Mouse (Mus musculus): Measurements from ENCODE around the gene Epb41. TPM values are rescaled to one million over a fixed set of nuclear protein-coding genes. Genes with fewer than 3 reads are reported as not detected.

The Epb41 gene
- total and polyA plus RNA-seq, 3 experiments = 129 to 560 (median 152) TPM

DNA sequence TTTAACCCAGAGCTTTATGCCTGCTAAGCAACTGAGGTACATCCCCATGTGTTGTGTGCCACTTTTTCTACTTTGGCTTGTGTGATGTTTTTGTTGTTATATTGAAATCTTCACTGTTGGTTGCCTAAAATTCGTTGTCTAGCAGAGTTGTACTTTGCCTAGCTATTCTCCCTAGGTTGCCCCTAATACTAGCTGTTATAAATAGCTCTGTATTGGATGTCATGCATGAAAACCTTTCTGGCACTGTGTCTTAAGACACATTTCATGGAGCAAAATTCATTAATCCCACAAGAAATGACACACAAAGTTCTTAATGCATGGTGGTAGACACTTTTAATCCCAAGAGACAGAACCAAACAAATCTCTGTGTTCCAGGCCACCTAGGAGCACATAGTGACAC lies 195.4 kb downstream of the Epb41 start:
- no peak for TF ChIP-seq POLR2AphosphoS5 (IDR thresholded peaks at IDR 0.05; ENCODE audit: insufficient replicate concordance, low read depth, low read length)
- no peak for TF ChIP-seq GATA1 (IDR thresholded peaks at IDR 0.05; ENCODE audit: borderline replicate concordance, low read length)
- no peak for TF ChIP-seq CTCF (IDR thresholded peaks at IDR 0.05; ENCODE audit: low read depth, low read length)
- TF ChIP-seq TAL1 (conservative IDR thresholded peaks at IDR 0.05; ENCODE audit: low read depth, low read length) = no peak
- TF ChIP-seq GATA2 (IDR thresholded peaks at IDR 0.05; ENCODE audit: borderline replicate concordance, low read depth, low read length) = no peak
- Histone ChIP-seq H3K36me3 (replicated peaks) (peaks cover 55% of the 10 kb centered on the region), H3K4me3 (ENCODE audit: low read depth, low read length) (no peak overlapping the region), H3K9me3 (replicated peaks) (no peaks in the 10 kb centered on the region), H3K27me3 (ENCODE audit: insufficient read depth, low read length) (no peaks in the 10 kb centered on the region), H3K4me1 (ENCODE audit: insufficient read depth, low read depth, low read length) (peaks cover 56% of the 10 kb centered on the region)
- DNase-seq (ENCODE audit: low spot score) = no peak
- no peak for ATAC-seq (ENCODE audit: extremely low read depth, insufficient number of reproducible peaks, low FRiP score, poor library complexity, severe bottlenecking)

- Histone ChIP-seq H3K27me3 (ENCODE audit: insufficient read depth, low read length) (no peaks in the 10 kb centered on the region), H3K4me1 (ENCODE audit: insufficient read depth, low read depth, low read length) (peaks cover 46% of the 10 kb centered on the region), H3K9me3 (replicated peaks) (no peaks in the 10 kb centered on the region), H3K4me3 (ENCODE audit: low read depth, low read length) (no peak overlapping the region), H3K36me3 (replicated peaks) (peaks cover 34% of the 10 kb centered on the region)
- TF ChIP-seq CTCF (IDR thresholded peaks at IDR 0.05; ENCODE audit: low read depth, low read length) (no peak), GATA2 (IDR thresholded peaks at IDR 0.05; ENCODE audit: borderline replicate concordance, low read depth, low read length) (no peak), GATA1 (IDR thresholded peaks at IDR 0.05; ENCODE audit: borderline replicate concordance, low read length) (no peak), TAL1 (conservative IDR thresholded peaks at IDR 0.05; ENCODE audit: low read depth, low read length) (no peak), POLR2AphosphoS5 (IDR thresholded peaks at IDR 0.05; ENCODE audit: insufficient replicate concordance, low read depth, low read length) (no peak)
- DNase-seq (ENCODE audit: low spot score) = no peak
- ATAC-seq (ENCODE audit: extremely low read depth, insufficient number of reproducible peaks, low FRiP score, poor library complexity, severe bottlenecking) = no peak
Measured at GRCm38 (mm10) chr4:131876836-131877235, 198.3 kb downstream of the Epb41 start.

- H3K27me3 ChIP-seq (ENCODE audit: insufficient read depth, low read length) = no peaks in the 10 kb centered on the region
- DNase-seq (ENCODE audit: low spot score) (peak; percentile 26), ATAC-seq (ENCODE audit: extremely low read depth, insufficient number of reproducible peaks, low FRiP score, poor library complexity, severe bottlenecking) (no peak)
- no peaks in the 10 kb centered on the region for H3K9me3 ChIP-seq (replicated peaks)
- H3K36me3 ChIP-seq (replicated peaks) = peaks cover 42% of the 10 kb centered on the region
- no peak for TF ChIP-seq CTCF (IDR thresholded peaks at IDR 0.05; ENCODE audit: low read depth, low read length)
- no peak for TF ChIP-seq GATA1 (IDR thresholded peaks at IDR 0.05; ENCODE audit: borderline replicate concordance, low read length)
- TF ChIP-seq GATA2 (IDR thresholded peaks at IDR 0.05; ENCODE audit: borderline replicate concordance, low read depth, low read length) = no peak
- TF ChIP-seq TAL1 (conservative IDR thresholded peaks at IDR 0.05; ENCODE audit: low read depth, low read length) = no peak
- no peak for TF ChIP-seq POLR2AphosphoS5 (IDR thresholded peaks at IDR 0.05; ENCODE audit: insufficient replicate concordance, low read depth, low read length)
- H3K4me3 ChIP-seq (ENCODE audit: low read depth, low read length) = peak overlapping the region; percentile 88
- peaks cover 43% of the 10 kb centered on the region for H3K4me1 ChIP-seq (ENCODE audit: insufficient read depth, low read depth, low read length)
Measured at GRCm38 (mm10) chr4:131875242-131875641, 199.9 kb downstream of the Epb41 start.

DNA sequence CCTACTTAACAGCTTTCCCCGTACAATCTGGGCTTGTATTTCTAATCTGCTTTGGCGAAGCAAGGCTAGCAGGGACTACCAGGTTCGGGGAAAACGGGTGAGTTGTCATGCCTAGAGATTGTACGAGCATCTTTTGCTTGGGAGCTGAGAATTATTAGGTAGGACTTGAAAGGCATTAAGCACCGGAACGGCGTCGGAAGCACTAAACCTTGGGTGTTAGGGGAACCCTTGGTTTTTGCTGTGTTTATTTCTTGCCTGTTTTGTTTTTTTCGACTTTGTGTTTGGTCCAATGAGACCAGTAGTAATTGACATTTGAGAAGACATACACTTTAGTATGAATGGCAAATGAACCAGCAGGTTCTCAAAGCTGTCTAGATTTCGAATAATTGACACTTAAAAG lies 200.6 kb downstream of the Epb41 start:
- ATAC-seq (ENCODE audit: extremely low read depth, insufficient number of reproducible peaks, low FRiP score, poor library complexity, severe bottlenecking) = no peak
- Histone ChIP-seq H3K36me3 (replicated peaks) (peaks cover 44% of the 10 kb centered on the region), H3K9me3 (replicated peaks) (no peaks in the 10 kb centered on the region), H3K4me3 (ENCODE audit: low read depth, low read length) (peak overlapping the region; percentile 88), H3K27me3 (ENCODE audit: insufficient read depth, low read length) (no peaks in the 10 kb centered on the region), H3K4me1 (ENCODE audit: insufficient read depth, low read depth, low read length) (peaks cover 39% of the 10 kb centered on the region)
- DNase-seq (ENCODE audit: low spot score) = no peak
- no peak for TF ChIP-seq GATA2 (IDR thresholded peaks at IDR 0.05; ENCODE audit: borderline replicate concordance, low read depth, low read length)
- no peak for TF ChIP-seq POLR2AphosphoS5 (IDR thresholded peaks at IDR 0.05; ENCODE audit: insufficient replicate concordance, low read depth, low read length)
- TF ChIP-seq GATA1 (IDR thresholded peaks at IDR 0.05; ENCODE audit: borderline replicate concordance, low read length) = no peak
- TF ChIP-seq TAL1 (conservative IDR thresholded peaks at IDR 0.05; ENCODE audit: low read depth, low read length) = no peak
- TF ChIP-seq CTCF (IDR thresholded peaks at IDR 0.05; ENCODE audit: low read depth, low read length) = no peak

DNA sequence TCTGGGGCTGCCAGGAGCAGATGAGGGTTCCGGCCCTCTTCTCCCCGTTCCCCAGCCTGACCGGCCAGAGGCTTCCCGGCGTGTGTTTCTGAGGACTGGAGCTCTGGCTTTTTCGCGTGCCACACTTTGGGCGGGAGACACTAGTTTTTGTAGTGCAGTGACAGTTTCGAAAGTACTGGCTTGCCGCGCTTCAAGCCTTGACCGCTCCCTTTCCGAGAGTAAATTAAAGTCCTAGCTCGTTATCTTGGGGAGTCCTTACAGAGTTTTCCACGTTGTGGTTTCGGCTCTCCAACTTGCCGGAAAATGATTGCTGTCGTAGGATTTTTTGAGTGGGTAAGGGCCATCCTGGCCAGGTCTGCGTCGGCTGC lies 201.0 kb downstream of the Epb41 start:
- peaks cover 45% of the 10 kb centered on the region for H3K36me3 ChIP-seq (replicated peaks)
- no peaks in the 10 kb centered on the region for H3K27me3 ChIP-seq (ENCODE audit: insufficient read depth, low read length)
- no peaks in the 10 kb centered on the region for H3K9me3 ChIP-seq (replicated peaks)
- DNase-seq (ENCODE audit: low spot score) = no peak
- ATAC-seq (ENCODE audit: extremely low read depth, insufficient number of reproducible peaks, low FRiP score, poor library complexity, severe bottlenecking) = no peak
- H3K4me1 ChIP-seq (ENCODE audit: insufficient read depth, low read depth, low read length) = peaks cover 40% of the 10 kb centered on the region
- TF ChIP-seq POLR2AphosphoS5 (IDR thresholded peaks at IDR 0.05; ENCODE audit: insufficient replicate concordance, low read depth, low read length) (no peak), TAL1 (conservative IDR thresholded peaks at IDR 0.05; ENCODE audit: low read depth, low read length) (no peak), GATA1 (IDR thresholded peaks at IDR 0.05; ENCODE audit: borderline replicate concordance, low read length) (no peak), GATA2 (IDR thresholded peaks at IDR 0.05; ENCODE audit: borderline replicate concordance, low read depth, low read length) (no peak), CTCF (IDR thresholded peaks at IDR 0.05; ENCODE audit: low read depth, low read length) (no peak)
- peak overlapping the region; percentile 88 for H3K4me3 ChIP-seq (ENCODE audit: low read depth, low read length)

Other genes starting within 250 kb of the Epb41 start
- 41.8 and 44.4 TPM in 2 replicates for gene Ptpru, start 237.0 kb downstream of the Epb41 start, total RNA-seq (2014; fragmentation: Nextera tagmentation)
- 5.5 and 7.3 TPM in 2 replicates for gene Ptpru, start 237.0 kb downstream of the Epb41 start, total RNA-seq (2017)
- gene Ptpru, start 237.0 kb downstream of the Epb41 start, polyA plus RNA-seq (2012) = 53.1 and 54.0 TPM in 2 replicates
- gene Mecr, start 231.9 kb downstream of the Epb41 start, total RNA-seq (2014; fragmentation: Nextera tagmentation) = 29.3 and 50.6 TPM in 2 replicates
- gene Mecr, start 231.9 kb downstream of the Epb41 start, total RNA-seq (2017) = 38.0 and 40.0 TPM in 2 replicates
- gene Mecr, start 231.9 kb downstream of the Epb41 start, polyA plus RNA-seq (2012) = 31.3 and 32.3 TPM in 2 replicates
- gene Srsf4, start 201.7 kb downstream of the Epb41 start, total RNA-seq (2014; fragmentation: Nextera tagmentation) = 44.8 and 53.1 TPM in 2 replicates
- 33.9 and 60.3 TPM in 2 replicates for gene Srsf4, start 201.7 kb downstream of the Epb41 start, total RNA-seq (2017)
- gene Srsf4, start 201.7 kb downstream of the Epb41 start, polyA plus RNA-seq (2012) = 153 and 156 TPM in 2 replicates
- not detected in 2 replicates for gene Tmem200b, start 153.6 kb downstream of the Epb41 start, total RNA-seq (2014; fragmentation: Nextera tagmentation)
- gene Tmem200b, start 153.6 kb downstream of the Epb41 start, total RNA-seq (2017) = 0.06 and 0.22 TPM in 2 replicates
- not detected in 2 replicates for gene Tmem200b, start 153.6 kb downstream of the Epb41 start, polyA plus RNA-seq (2012)
- 0.63 and 1.2 TPM in 2 replicates for gene Gm10300, start 624 bp downstream of the Epb41 start, total RNA-seq (2014; fragmentation: Nextera tagmentation)
- 0.16 and 0.46 TPM in 2 replicates for gene Gm10300, start 624 bp downstream of the Epb41 start, total RNA-seq (2017)
- 0.26 and 0.28 TPM in 2 replicates for gene Gm10300, start 624 bp downstream of the Epb41 start, polyA plus RNA-seq (2012)
- gene Oprd1, start 69.2 kb upstream of the Epb41 start, total RNA-seq (2014; fragmentation: Nextera tagmentation) = not detected in 2 replicates
- gene Oprd1, start 69.2 kb upstream of the Epb41 start, total RNA-seq (2017) = under 0.01 and 0.16 TPM in 2 replicates
- not detected in 2 replicates for gene Oprd1, start 69.2 kb upstream of the Epb41 start, polyA plus RNA-seq (2012)
- 70.3 and 81.7 TPM in 2 replicates for gene Ythdf2, start 137.0 kb upstream of the Epb41 start, total RNA-seq (2014; fragmentation: Nextera tagmentation)
- gene Ythdf2, start 137.0 kb upstream of the Epb41 start, total RNA-seq (2017) = 70.8 and 84.3 TPM in 2 replicates
- gene Ythdf2, start 137.0 kb upstream of the Epb41 start, polyA plus RNA-seq (2012) = 65.2 and 74.7 TPM in 2 replicates
- 16.8 and 25.4 TPM in 2 replicates for gene Gmeb1, start 186.3 kb upstream of the Epb41 start, total RNA-seq (2014; fragmentation: Nextera tagmentation)
- gene Gmeb1, start 186.3 kb upstream of the Epb41 start, total RNA-seq (2017) = 16.1 and 16.5 TPM in 2 replicates
- 13.5 and 19.2 TPM in 2 replicates for gene Gmeb1, start 186.3 kb upstream of the Epb41 start, polyA plus RNA-seq (2012)
- 52.8 and 64.5 TPM in 2 replicates for gene Taf12, start 199.1 kb upstream of the Epb41 start, total RNA-seq (2014; fragmentation: Nextera tagmentation)
- 48.7 and 63.3 TPM in 2 replicates for gene Taf12, start 199.1 kb upstream of the Epb41 start, total RNA-seq (2017)
- gene Taf12, start 199.1 kb upstream of the Epb41 start, polyA plus RNA-seq (2012) = 15.9 and 16.8 TPM in 2 replicates
- gene Rab42, start 228.1 kb upstream of the Epb41 start, total RNA-seq (2014; fragmentation: Nextera tagmentation) = 1.4 TPM in 1 of 2 replicates, not detected in the other
- 0.52 TPM in 1 of 2 replicates, not detected in the other for gene Rab42, start 228.1 kb upstream of the Epb41 start, total RNA-seq (2017)
- gene Rab42, start 228.1 kb upstream of the Epb41 start, polyA plus RNA-seq (2012) = 0.95 and 1.0 TPM in 2 replicates